Mouse (Mus musculus): ENCODE measurements around the gene Tll2. TPM values are rescaled to one million over a fixed set of nuclear protein-coding genes. Genes with fewer than 3 reads are reported as not detected.

The Tll2 gene
- polyA plus RNA-seq, 2 experiments: not detected

- H3K27me3 ChIP-seq (ENCODE audit: control insufficient read depth, insufficient read depth, low read length): peaks cover 34% of the 10 kb centered on the region
- H3K4me2 ChIP-seq (ENCODE audit: low read depth): no peak overlapping the region
- WGBS (ENCODE audit: insufficient replicate concordance): 44% methylated on average over 11 of the region's 11 CpGs
- H3K27ac ChIP-seq: no peak overlapping the region
- H3K4me1 ChIP-seq (replicated peaks; ENCODE audit: control insufficient read depth in 2 of 2, insufficient read depth in 2 of 2, low read length in 1 of 2): no peaks in the 10 kb centered on the region
- no peak overlapping the region for H3K9ac ChIP-seq (replicated peaks)
- DNase-seq (ENCODE audit: low read depth in 3 of 3, low spot score in 3 of 3) (no peak), ATAC-seq (ENCODE audit: insufficient read depth) (no peak)
- TF ChIP-seq EP300 (IDR thresholded peaks at IDR 0.05; ENCODE audit: low read depth): no peak
- TF ChIP-seq CTCF (IDR thresholded peaks at IDR 0.05; ENCODE audit: low read depth): peak; percentile 32; the same call in 1 of the 2 replicates
- H3K36me3 ChIP-seq (replicated peaks; ENCODE audit: control insufficient read depth, insufficient read depth, low read depth): no peaks in the 10 kb centered on the region
- H3K9me3 ChIP-seq (ENCODE audit: control insufficient read depth, low read length): no peaks in the 10 kb centered on the region
- H3K4me3 ChIP-seq (ENCODE audit: insufficient read depth in 1 of 2, low read depth in 2 of 2, low read length in 2 of 2): no peak overlapping the region
Observed at GRCm38 (mm10) chr19:41204159-41205081, 2.2 kb downstream of the Tll2 start.

GRCm38 (mm10) chr19:41197606-41198005 is 9.0 kb downstream of the Tll2 start:
- no peak for TF ChIP-seq CTCF (IDR thresholded peaks at IDR 0.05; ENCODE audit: low read depth)
- no peak for TF ChIP-seq EP300 (IDR thresholded peaks at IDR 0.05; ENCODE audit: low read depth)
- H3K9me3 ChIP-seq (ENCODE audit: control insufficient read depth, low read length): no peaks in the 10 kb centered on the region
- H3K4me3 ChIP-seq (ENCODE audit: insufficient read depth in 1 of 2, low read depth in 2 of 2, low read length in 2 of 2): no peak overlapping the region
- no peak overlapping the region for H3K9ac ChIP-seq (replicated peaks)
- H3K27me3 ChIP-seq (ENCODE audit: control insufficient read depth, insufficient read depth, low read length): no peaks in the 10 kb centered on the region
- no peak overlapping the region for H3K4me2 ChIP-seq (ENCODE audit: low read depth)
- DNase-seq (ENCODE audit: low read depth in 3 of 3, low spot score in 3 of 3): no peak
- 73% methylated on average over 12 of the region's 12 CpGs for WGBS (ENCODE audit: insufficient replicate concordance)
- no peaks in the 10 kb centered on the region for H3K36me3 ChIP-seq (replicated peaks; ENCODE audit: control insufficient read depth, insufficient read depth, low read depth)
- no peak overlapping the region for H3K27ac ChIP-seq
- no peaks in the 10 kb centered on the region for H3K4me1 ChIP-seq (replicated peaks; ENCODE audit: control insufficient read depth in 2 of 2, insufficient read depth in 2 of 2, low read length in 1 of 2)
- ATAC-seq (ENCODE audit: insufficient read depth): no peak

- H3K4me1 ChIP-seq (replicated peaks; ENCODE audit: control insufficient read depth in 2 of 2, insufficient read depth in 2 of 2, low read length in 1 of 2): no peaks in the 10 kb centered on the region
- no peak overlapping the region for H3K9ac ChIP-seq (replicated peaks)
- no peak for DNase-seq (ENCODE audit: low read depth in 3 of 3, low spot score in 3 of 3)
- no peaks in the 10 kb centered on the region for H3K27me3 ChIP-seq (ENCODE audit: control insufficient read depth, insufficient read depth, low read length)
- no peak for TF ChIP-seq CTCF (IDR thresholded peaks at IDR 0.05; ENCODE audit: low read depth)
- no peak for TF ChIP-seq EP300 (IDR thresholded peaks at IDR 0.05; ENCODE audit: low read depth)
- no peaks in the 10 kb centered on the region for H3K36me3 ChIP-seq (replicated peaks; ENCODE audit: control insufficient read depth, insufficient read depth, low read depth)
- H3K4me3 ChIP-seq (ENCODE audit: insufficient read depth in 1 of 2, low read depth in 2 of 2, low read length in 2 of 2): no peak overlapping the region
- H3K9me3 ChIP-seq (ENCODE audit: control insufficient read depth, low read length): no peaks in the 10 kb centered on the region
- 83% methylated on average over 1 of the region's 1 CpGs for WGBS (ENCODE audit: insufficient replicate concordance)
- H3K27ac ChIP-seq: no peak overlapping the region
- H3K4me2 ChIP-seq (ENCODE audit: low read depth): no peak overlapping the region
- ATAC-seq (ENCODE audit: insufficient read depth): no peak
Observed at GRCm38 (mm10) chr19:41193379-41193778, 13.3 kb downstream of the Tll2 start.

- DNase-seq (ENCODE audit: low read depth in 3 of 3, low spot score in 3 of 3) (no peak), ATAC-seq (ENCODE audit: insufficient read depth) (no peak)
- Histone ChIP-seq H3K27me3 (ENCODE audit: control insufficient read depth, insufficient read depth, low read length) (no peaks in the 10 kb centered on the region), H3K27ac (no peak overlapping the region), H3K36me3 (replicated peaks; ENCODE audit: control insufficient read depth, insufficient read depth, low read depth) (no peaks in the 10 kb centered on the region), H3K9me3 (ENCODE audit: control insufficient read depth, low read length) (no peaks in the 10 kb centered on the region), H3K4me3 (ENCODE audit: insufficient read depth in 1 of 2, low read depth in 2 of 2, low read length in 2 of 2) (no peak overlapping the region), H3K9ac (replicated peaks) (no peak overlapping the region), H3K4me2 (ENCODE audit: low read depth) (no peak overlapping the region), H3K4me1 (replicated peaks; ENCODE audit: control insufficient read depth in 2 of 2, insufficient read depth in 2 of 2, low read length in 1 of 2) (no peaks in the 10 kb centered on the region)
- 72% methylated on average over 4 of the region's 4 CpGs for WGBS (ENCODE audit: insufficient replicate concordance)
- TF ChIP-seq CTCF (IDR thresholded peaks at IDR 0.05; ENCODE audit: low read depth): no peak
- TF ChIP-seq EP300 (IDR thresholded peaks at IDR 0.05; ENCODE audit: low read depth): no peak
Observed at GRCm38 (mm10) chr19:41192953-41193352, 13.7 kb downstream of the Tll2 start.

- Histone ChIP-seq H3K36me3 (replicated peaks; ENCODE audit: control insufficient read depth, insufficient read depth, low read depth) (no peaks in the 10 kb centered on the region), H3K4me2 (ENCODE audit: low read depth) (no peak overlapping the region), H3K4me3 (ENCODE audit: insufficient read depth in 1 of 2, low read depth in 2 of 2, low read length in 2 of 2) (no peak overlapping the region), H3K4me1 (replicated peaks; ENCODE audit: control insufficient read depth in 2 of 2, insufficient read depth in 2 of 2, low read length in 1 of 2) (no peaks in the 10 kb centered on the region), H3K27ac (no peak overlapping the region), H3K9me3 (ENCODE audit: control insufficient read depth, low read length) (no peaks in the 10 kb centered on the region), H3K27me3 (ENCODE audit: control insufficient read depth, insufficient read depth, low read length) (no peaks in the 10 kb centered on the region), H3K9ac (replicated peaks) (no peak overlapping the region)
- ATAC-seq (ENCODE audit: insufficient read depth) (no peak), DNase-seq (ENCODE audit: low read depth in 3 of 3, low spot score in 3 of 3) (no peak)
- no peak for TF ChIP-seq CTCF (IDR thresholded peaks at IDR 0.05; ENCODE audit: low read depth)
- no peak for TF ChIP-seq EP300 (IDR thresholded peaks at IDR 0.05; ENCODE audit: low read depth)
- WGBS (ENCODE audit: insufficient replicate concordance): 63% methylated on average over 9 of the region's 9 CpGs
Observed at GRCm38 (mm10) chr19:41191724-41192123, 14.9 kb downstream of the Tll2 start.
